Mouse (Mus musculus) heart, embryonic 16.5 days (tissue): ENCODE data around the gene Camk2d. TPM values are rescaled to one million over a fixed set of nuclear protein-coding genes. Genes with fewer than 3 reads are reported as not detected.
A peak's percentile ranks its signal among the peaks of the same experiment; 100 is the strongest.

Experiments used
- ATAC-seq: fragments of 200-750 bp; cut with Nextera tagmentation; replicated peaks from 2 replicates; pipeline ENCODE4 v1.8.0; 2017; ENCODE audit warnings: moderate number of reproducible peaks; ENCODE audit not compliant: insufficient read depth, low FRiP score; ENCODE audit errors: extremely low read depth
- H3K27ac ChIP-seq: fragments of 300-500 bp; sonication (generic); 2 replicates; pipeline ENCODE4 v1.5.1; 2014; ENCODE audit warnings: mild to moderate bottlenecking, low read length, control low read depth, moderate library complexity
- H3K27me3 ChIP-seq: fragments of 300-500 bp; sonication (generic); 2 replicates; pipeline ENCODE4 v1.6.1; 2014; ENCODE audit warnings: low read length, mixed read lengths; ENCODE audit not compliant: control insufficient read depth, insufficient read depth
- H3K36me3 ChIP-seq: fragments of 300-500 bp; sonication (generic); 2 replicates; pipeline ENCODE4 v1.6.1; 2014; ENCODE audit not compliant: control insufficient read depth, insufficient read depth
- H3K4me1 ChIP-seq: fragments of 300-500 bp; sonication (generic); 2 replicates; pipeline ENCODE4 v1.6.1; 2014; ENCODE audit warnings: low read length, mixed read lengths; ENCODE audit not compliant: control insufficient read depth, insufficient read depth
- H3K4me2 ChIP-seq: fragments of 300-500 bp; sonication (generic); 2 replicates; pipeline ENCODE4 v1.6.1; 2014; ENCODE audit warnings: low read depth, mild to moderate bottlenecking, control low read depth, low read length
- H3K4me3 ChIP-seq: fragments of 300-500 bp; sonication (generic); 2 replicates; pipeline ENCODE4 v1.5.1; 2014; ENCODE audit warnings: mild to moderate bottlenecking, control low read depth, low read length
- H3K9ac ChIP-seq: fragments of 300-500 bp; sonication (generic); 2 replicates; pipeline ENCODE4 v1.6.1; 2014; ENCODE audit warnings: low read length, control low read depth
- H3K9me3 ChIP-seq: fragments of 300-500 bp; sonication (generic); replicated peaks from 2 replicates; pipeline ENCODE4 v1.6.1; 2016; ENCODE audit warnings: low read length; ENCODE audit not compliant: control insufficient read depth
- WGBS: fragments of 180-500 bp; shearing (Covaris S2); extraction: QIAGEN DNeasy Blood & Tissue Kit; methylation state at CpG from one replicate; pipeline ENCODE4 v1.1.7; 2014; 5-methylcytosine and 5-hydroxymethylcytosine counted together
- polyA plus RNA-seq: library from polyadenylated mRNA; unstranded; fragments of >200 nt; fragmentation: Nextera tagmentation; extraction: Ambion mirVana; gene quantifications from 2 replicates; pipeline ENCODE4 v1.2.1, GENCODE M21; 2015

Gene Camk2d
- polyA plus RNA-seq, 1 experiment from 2014 or later: 112 TPM

DNA sequence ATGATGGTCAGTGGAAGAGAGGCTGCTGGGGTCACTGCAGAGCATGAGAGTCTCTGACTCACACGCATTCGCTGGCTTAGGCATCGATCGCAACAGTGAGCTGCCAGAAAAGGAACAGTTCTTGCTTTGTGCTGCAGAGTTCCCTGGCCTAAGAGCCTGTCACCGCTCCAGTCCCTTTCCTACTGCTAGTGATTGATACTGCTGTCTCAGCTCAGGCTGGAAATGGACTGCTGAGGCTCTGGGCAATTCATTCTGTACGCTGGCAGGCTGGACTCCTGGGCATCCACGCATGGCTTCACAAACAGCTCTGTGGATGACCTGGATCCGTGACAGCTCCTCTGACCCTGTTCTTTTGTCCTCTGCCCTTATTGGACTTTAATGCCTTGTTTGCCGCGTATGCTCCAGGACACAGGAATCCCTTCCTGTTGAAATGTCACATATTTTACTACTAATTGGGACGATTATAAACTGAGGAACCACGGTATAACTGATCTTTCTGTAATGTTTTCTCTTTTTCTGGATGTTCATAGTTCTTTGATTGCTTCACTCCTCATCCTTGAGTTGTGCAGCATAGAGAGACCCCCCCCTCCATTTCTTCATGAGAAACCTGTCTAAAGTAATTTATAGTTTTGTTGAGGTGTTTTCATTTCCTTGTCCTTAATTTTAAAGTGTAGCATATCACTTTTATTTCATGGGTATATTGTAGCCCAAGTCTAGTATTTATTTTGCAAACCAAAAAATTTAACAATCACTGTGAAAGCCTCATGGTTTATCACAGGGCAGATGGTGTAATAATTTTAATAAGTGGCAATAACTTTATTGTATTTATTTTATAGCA, 99.6 kb downstream of the Camk2d start:
- peak; percentile 57; the same call in 1 of the 2 replicates for ATAC-seq
- H3K9ac ChIP-seq: peak overlapping the region; percentile 39
- H3K9me3 ChIP-seq: no peaks in the 10 kb centered on the region
- H3K4me2 ChIP-seq: peak overlapping the region; percentile 48
- peaks cover 61% of the 10 kb centered on the region for H3K4me1 ChIP-seq
- 32% methylated on average over 12 of the region's 12 CpGs for WGBS
- peak overlapping the region; percentile 90 for H3K27ac ChIP-seq
- H3K27me3 ChIP-seq: no peaks in the 10 kb centered on the region
- H3K4me3 ChIP-seq: peak overlapping the region; percentile 4; the same call in 1 of the 2 replicates
- no peaks in the 10 kb centered on the region for H3K36me3 ChIP-seq

GRCm38 (mm10) chr3:126696620-126697019, 100.5 kb downstream of the Camk2d start:
- Histone ChIP-seq H3K4me1 (peaks cover 58% of the 10 kb centered on the region), H3K4me2 (no peak overlapping the region)
- no peak for ATAC-seq

DNA sequence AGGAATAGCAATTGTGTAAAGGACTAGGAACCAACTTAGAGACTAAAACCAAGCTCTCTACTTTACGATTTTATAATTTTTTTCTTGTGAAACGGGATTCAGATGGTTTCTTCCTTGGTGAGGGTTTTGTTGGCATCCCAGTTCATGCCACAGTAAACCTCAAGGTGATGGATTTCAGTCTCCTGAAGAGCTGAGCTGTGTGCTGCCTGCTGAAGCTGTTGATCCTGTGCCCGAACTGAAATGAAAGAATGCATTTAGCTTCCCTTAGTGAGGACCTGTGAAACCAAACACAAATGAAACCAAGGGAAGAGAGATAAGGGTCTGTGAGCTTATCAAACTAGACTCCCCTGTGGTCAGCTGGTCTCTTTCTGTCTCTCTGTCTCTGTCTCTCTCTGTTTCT, 103.6 kb downstream of the Camk2d start:
- Histone ChIP-seq H3K36me3 (no peaks in the 10 kb centered on the region), H3K27ac (peak overlapping the region; percentile 48), H3K4me3 (no peak overlapping the region), H3K4me2 (no peak overlapping the region), H3K9me3 (no peaks in the 10 kb centered on the region), H3K9ac (no peak overlapping the region), H3K4me1 (peaks cover 42% of the 10 kb centered on the region), H3K27me3 (no peaks in the 10 kb centered on the region)
- no peak for ATAC-seq
- 41% methylated on average over 3 of the region's 3 CpGs for WGBS

More at GRCm38 (mm10) chr3:126696620-126697019, 100.5 kb downstream of the Camk2d start:
- no peaks in the 10 kb centered on the region for H3K36me3 ChIP-seq
- H3K4me3 ChIP-seq: no peak overlapping the region
- no peaks in the 10 kb centered on the region for H3K27me3 ChIP-seq
- WGBS: 83% methylated on average over 6 of the region's 6 CpGs
- H3K9ac ChIP-seq: no peak overlapping the region
- H3K27ac ChIP-seq: no peak overlapping the region
- no peaks in the 10 kb centered on the region for H3K9me3 ChIP-seq

GRCm38 (mm10) chr3:126701067-126701466, 105.0 kb downstream of the Camk2d start:
- Histone ChIP-seq H3K4me2 (no peak overlapping the region), H3K36me3 (no peaks in the 10 kb centered on the region), H3K4me1 (peaks cover 32% of the 10 kb centered on the region), H3K9me3 (no peaks in the 10 kb centered on the region), H3K4me3 (no peak overlapping the region), H3K27ac (peak overlapping the region; percentile 22), H3K27me3 (no peaks in the 10 kb centered on the region), H3K9ac (no peak overlapping the region)
- ATAC-seq: no peak
- 78% methylated on average over 6 of the region's 6 CpGs for WGBS

DNA sequence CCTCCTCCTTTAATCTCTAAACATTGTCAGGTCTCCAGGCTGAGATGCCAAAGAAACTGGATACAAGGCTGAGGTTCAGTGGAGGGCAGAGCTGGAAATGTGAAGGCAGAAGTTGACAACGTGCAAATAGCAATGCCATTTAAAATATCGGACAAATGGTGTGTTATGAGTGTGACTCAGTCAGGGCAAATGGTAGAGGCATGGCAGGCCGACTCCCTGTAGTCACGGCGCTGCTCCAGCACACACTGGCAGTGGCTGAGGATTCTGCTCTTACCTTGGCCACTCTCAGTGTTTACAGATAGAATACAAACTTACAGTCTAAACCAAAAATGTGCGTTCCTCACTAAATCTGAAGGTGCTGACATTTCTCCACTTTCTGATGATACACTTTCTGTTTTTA, 105.5 kb downstream of the Camk2d start:
- Histone ChIP-seq H3K4me2 (no peak overlapping the region), H3K9ac (no peak overlapping the region), H3K27ac (peak overlapping the region; percentile 22), H3K36me3 (no peaks in the 10 kb centered on the region), H3K4me1 (peaks cover 32% of the 10 kb centered on the region), H3K9me3 (no peaks in the 10 kb centered on the region), H3K27me3 (no peaks in the 10 kb centered on the region), H3K4me3 (no peak overlapping the region)
- ATAC-seq: no peak
- 59% methylated on average over 6 of the region's 6 CpGs for WGBS

GRCm38 (mm10) chr3:126705490-126705889, 109.4 kb downstream of the Camk2d start:
- 53% methylated on average over 1 of the region's 1 CpGs for WGBS
- no peak overlapping the region for H3K27ac ChIP-seq

GRCm38 (mm10) chr3:126714281-126714680, 118.2 kb downstream of the Camk2d start:
- WGBS: 74% methylated on average over 1 of the region's 1 CpGs
- Histone ChIP-seq H3K27ac (no peak overlapping the region), H3K27me3 (no peaks in the 10 kb centered on the region), H3K36me3 (no peaks in the 10 kb centered on the region), H3K9me3 (no peaks in the 10 kb centered on the region), H3K9ac (no peak overlapping the region), H3K4me2 (no peak overlapping the region), H3K4me3 (no peak overlapping the region), H3K4me1 (peaks cover 9% of the 10 kb centered on the region)
- no peak for ATAC-seq

More at GRCm38 (mm10) chr3:126705490-126705889, 109.4 kb downstream of the Camk2d start:
- no peaks in the 10 kb centered on the region for H3K9me3 ChIP-seq
- H3K4me1 ChIP-seq: peaks cover 9% of the 10 kb centered on the region; the same call in 1 of the 2 replicates
- H3K4me2 ChIP-seq: no peak overlapping the region
- H3K4me3 ChIP-seq: no peak overlapping the region
- H3K36me3 ChIP-seq: no peaks in the 10 kb centered on the region
- no peak for ATAC-seq
- no peaks in the 10 kb centered on the region for H3K27me3 ChIP-seq
- H3K9ac ChIP-seq: no peak overlapping the region

DNA sequence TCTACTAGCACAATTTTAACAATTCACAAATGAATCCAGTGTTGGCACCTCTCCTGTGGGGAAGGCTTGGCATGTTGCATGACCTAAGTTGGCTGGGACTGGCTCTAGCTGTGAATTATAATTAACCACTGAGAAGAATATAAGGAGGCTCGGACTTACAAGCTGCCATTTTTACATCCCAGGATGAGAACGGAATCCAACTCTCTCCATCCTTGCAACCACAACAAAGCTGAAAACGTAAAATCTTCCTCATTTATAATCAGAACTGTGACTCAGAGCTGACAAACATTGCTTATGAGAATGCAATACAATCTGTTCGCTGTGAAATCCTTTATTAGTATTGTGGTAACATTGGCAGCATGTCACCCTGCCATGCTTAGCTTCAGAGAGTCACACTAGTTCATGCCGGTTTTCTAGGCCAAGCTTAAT, 126.9 kb downstream of the Camk2d start:
- Histone ChIP-seq H3K9ac (no peak overlapping the region), H3K4me2 (no peak overlapping the region), H3K36me3 (no peaks in the 10 kb centered on the region), H3K4me1 (peaks cover 10% of the 10 kb centered on the region; the same call in 1 of the 2 replicates), H3K27me3 (no peaks in the 10 kb centered on the region), H3K9me3 (no peaks in the 10 kb centered on the region), H3K27ac (peak overlapping the region; percentile 90), H3K4me3 (no peak overlapping the region)
- 65% methylated on average over 5 of the region's 5 CpGs for WGBS
- no peak for ATAC-seq

- ATAC-seq: peak; percentile 87
- H3K9me3 ChIP-seq: no peaks in the 10 kb centered on the region
- H3K36me3 ChIP-seq: no peaks in the 10 kb centered on the region
- peaks cover 12% of the 10 kb centered on the region; the same call in 1 of the 2 replicates for H3K4me1 ChIP-seq
- peak overlapping the region; percentile 90 for H3K27ac ChIP-seq
- 44% methylated on average over 5 of the region's 5 CpGs for WGBS
- H3K4me3 ChIP-seq: no peak overlapping the region
- H3K9ac ChIP-seq: no peak overlapping the region
- H3K27me3 ChIP-seq: no peaks in the 10 kb centered on the region
- no peak overlapping the region for H3K4me2 ChIP-seq
Measured at GRCm38 (mm10) chr3:126723458-126723857, 127.4 kb downstream of the Camk2d start.
